Mouse (Mus musculus) forebrain, embryonic 16.5 days (tissue): ENCODE data around the gene Exoc6. TPM values are rescaled to one million over a fixed set of nuclear protein-coding genes. Genes with fewer than 3 reads are reported as not detected.

Experiments used
- ATAC-seq: fragments of 200-750 bp; cut with Nextera tagmentation; 2 replicates; pipeline ENCODE4 v1.8.0; 2017; ENCODE audit warnings: mild to moderate bottlenecking, moderate library complexity
- H3K27ac ChIP-seq: fragments of 300-500 bp; sonication (generic); 2 replicates; pipeline ENCODE4 v1.5.1; 2014; ENCODE audit warnings: low read length, control low read depth
- H3K27me3 ChIP-seq: fragments of 300-500 bp; sonication (generic); replicated peaks from 2 replicates; pipeline ENCODE4 v1.6.1; 2014; ENCODE audit warnings: low read length; ENCODE audit not compliant: control insufficient read depth, insufficient read depth
- H3K36me3 ChIP-seq: fragments of 300-500 bp; sonication (generic); 2 replicates; pipeline ENCODE4 v1.6.1; 2014; ENCODE audit not compliant: control insufficient read depth, insufficient read depth
- H3K4me1 ChIP-seq: fragments of 300-500 bp; sonication (generic); replicated peaks from 2 replicates; pipeline ENCODE4 v1.6.1; 2014; ENCODE audit warnings: low read length; ENCODE audit not compliant: control insufficient read depth, insufficient read depth
- H3K4me2 ChIP-seq: fragments of 300-500 bp; sonication (generic); 2 replicates; pipeline ENCODE4 v1.6.1; 2014; ENCODE audit warnings: mild to moderate bottlenecking, low read length, control low read depth
- H3K4me3 ChIP-seq: fragments of 300-500 bp; sonication (generic); replicated peaks from 2 replicates; pipeline ENCODE4 v1.5.1; 2014; ENCODE audit warnings: mild to moderate bottlenecking, low read length, control low read depth
- H3K9ac ChIP-seq: fragments of 300-500 bp; sonication (generic); replicated peaks from 2 replicates; pipeline ENCODE4 v1.6.1; 2014; ENCODE audit warnings: low read depth, low read length, control low read depth
- H3K9me3 ChIP-seq: fragments of 300-500 bp; sonication (generic); 2 replicates; pipeline ENCODE4 v1.6.1; 2016; ENCODE audit warnings: low read length; ENCODE audit not compliant: control insufficient read depth
- WGBS: fragments of 180-500 bp; shearing (Covaris S2); extraction: QIAGEN DNeasy Blood & Tissue Kit; methylation state at CpG from one replicate; pipeline ENCODE4 v1.1.7; 2014; 5-methylcytosine and 5-hydroxymethylcytosine counted together
- polyA plus RNA-seq: library from polyadenylated mRNA; unstranded; fragments of >200 nt; fragmentation: Nextera tagmentation; extraction: Ambion mirVana; gene quantifications from 2 replicates; pipeline ENCODE4 v1.2.1, GENCODE M21; 2015

Exoc6 gene
- polyA plus RNA-seq, 1 experiment from 2014 or later = 28.3 TPM

DNA sequence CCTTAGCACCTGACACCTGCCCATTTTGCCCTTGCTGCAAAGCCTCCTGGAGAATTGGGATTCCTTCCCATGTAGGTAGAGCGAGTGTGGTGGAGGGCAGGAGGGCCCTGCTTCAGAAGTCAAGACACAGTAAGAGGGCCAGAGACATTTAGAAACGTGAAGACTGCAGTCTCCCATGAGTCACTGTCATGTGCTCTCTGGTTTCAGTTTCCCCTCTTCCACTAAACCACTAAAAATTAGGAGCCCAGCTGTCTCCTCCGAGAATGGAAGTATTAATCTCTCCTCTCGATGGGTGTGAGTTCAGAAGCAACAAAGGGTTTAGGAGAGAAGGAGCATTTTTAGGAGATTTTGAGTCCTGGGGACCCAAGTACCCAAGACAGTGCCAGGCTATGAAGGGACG lies 139.3 kb downstream of the Exoc6 start:
- Histone ChIP-seq H3K9ac (no peak overlapping the region), H3K4me1 (peaks cover 9% of the 10 kb centered on the region), H3K27ac (no peak overlapping the region), H3K4me3 (no peak overlapping the region), H3K9me3 (no peaks in the 10 kb centered on the region), H3K36me3 (no peaks in the 10 kb centered on the region), H3K4me2 (no peak overlapping the region), H3K27me3 (peaks cover 99% of the 10 kb centered on the region)
- WGBS = 38% methylated on average over 5 of the region's 5 CpGs
- ATAC-seq = no peak

- WGBS = 1% methylated on average over 29 of the region's 29 CpGs
Measured at GRCm38 (mm10) chr19:37690716-37691115, 140.5 kb downstream of the Exoc6 start.

DNA sequence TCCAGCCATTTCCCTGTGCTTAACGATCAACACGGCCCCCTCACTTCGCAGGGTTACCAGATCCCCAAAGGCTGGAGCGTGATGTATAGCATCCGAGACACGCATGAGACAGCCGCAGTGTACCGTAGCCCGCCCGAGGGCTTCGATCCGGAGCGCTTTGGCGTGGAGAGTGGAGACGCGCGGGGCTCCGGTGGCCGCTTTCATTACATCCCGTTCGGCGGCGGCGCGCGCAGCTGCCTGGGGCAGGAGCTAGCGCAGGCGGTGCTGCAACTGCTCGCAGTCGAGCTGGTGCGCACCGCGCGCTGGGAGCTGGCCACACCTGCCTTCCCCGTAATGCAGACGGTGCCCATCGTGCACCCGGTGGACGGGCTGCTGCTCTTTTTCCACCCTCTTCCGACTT lies 142.7 kb downstream of the Exoc6 start:
- peaks cover 98% of the 10 kb centered on the region for H3K27me3 ChIP-seq

More at GRCm38 (mm10) chr19:37690716-37691115, 140.5 kb downstream of the Exoc6 start:
- no peak overlapping the region for H3K9ac ChIP-seq
- peaks cover 99% of the 10 kb centered on the region for H3K27me3 ChIP-seq
- no peaks in the 10 kb centered on the region for H3K9me3 ChIP-seq
- no peak overlapping the region for H3K27ac ChIP-seq
- peaks cover 9% of the 10 kb centered on the region for H3K4me1 ChIP-seq
- no peak for ATAC-seq
- no peak overlapping the region; the same call in 1 of the 2 replicates for H3K4me3 ChIP-seq
- H3K4me2 ChIP-seq = 0 out of 2 replicates have a peak overlapping the region, but pooled peaks have one; percentile 8
- H3K36me3 ChIP-seq = no peaks in the 10 kb centered on the region

DNA sequence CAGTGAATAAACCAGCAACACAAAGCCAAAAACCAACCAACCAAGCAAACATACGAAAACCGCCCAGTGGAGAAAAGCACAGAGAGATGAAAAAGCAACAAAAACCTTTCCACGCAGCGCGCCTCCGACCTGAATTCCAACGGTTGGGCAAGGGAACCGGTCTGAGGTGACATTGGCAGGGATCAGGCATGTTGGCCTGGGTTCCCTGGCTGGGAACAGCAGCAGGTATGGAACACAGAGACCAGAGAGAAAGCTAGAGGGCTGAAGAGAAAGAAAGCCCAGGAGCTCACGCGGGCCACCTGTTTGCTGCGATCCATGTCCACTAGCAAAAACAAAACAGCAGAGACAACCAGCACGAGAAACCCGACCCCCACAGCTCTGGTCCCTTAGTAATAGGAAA lies 144.9 kb downstream of the Exoc6 start:
- no peaks in the 10 kb centered on the region for H3K36me3 ChIP-seq
- H3K4me3 ChIP-seq = no peak overlapping the region
- ATAC-seq = no peak
- 23% methylated on average over 13 of the region's 13 CpGs for WGBS
- no peak overlapping the region for H3K4me2 ChIP-seq
- H3K9me3 ChIP-seq = no peaks in the 10 kb centered on the region
- H3K27me3 ChIP-seq = peaks cover 98% of the 10 kb centered on the region
- H3K9ac ChIP-seq = no peak overlapping the region
- H3K27ac ChIP-seq = no peak overlapping the region
- peaks cover 35% of the 10 kb centered on the region for H3K4me1 ChIP-seq

More for the DNA sequence above, 142.7 kb downstream of the Exoc6 start:
- Histone ChIP-seq H3K4me3 (peak overlapping the region; percentile 38), H3K4me1 (peaks cover 23% of the 10 kb centered on the region), H3K9me3 (no peaks in the 10 kb centered on the region), H3K4me2 (peak overlapping the region; percentile 73), H3K9ac (peak overlapping the region; percentile 19; the same call in 1 of the 2 replicates), H3K36me3 (no peaks in the 10 kb centered on the region), H3K27ac (no peak overlapping the region)
- WGBS = under 1% methylated on average over 40 of the region's 40 CpGs
- ATAC-seq = peak; percentile 74

DNA sequence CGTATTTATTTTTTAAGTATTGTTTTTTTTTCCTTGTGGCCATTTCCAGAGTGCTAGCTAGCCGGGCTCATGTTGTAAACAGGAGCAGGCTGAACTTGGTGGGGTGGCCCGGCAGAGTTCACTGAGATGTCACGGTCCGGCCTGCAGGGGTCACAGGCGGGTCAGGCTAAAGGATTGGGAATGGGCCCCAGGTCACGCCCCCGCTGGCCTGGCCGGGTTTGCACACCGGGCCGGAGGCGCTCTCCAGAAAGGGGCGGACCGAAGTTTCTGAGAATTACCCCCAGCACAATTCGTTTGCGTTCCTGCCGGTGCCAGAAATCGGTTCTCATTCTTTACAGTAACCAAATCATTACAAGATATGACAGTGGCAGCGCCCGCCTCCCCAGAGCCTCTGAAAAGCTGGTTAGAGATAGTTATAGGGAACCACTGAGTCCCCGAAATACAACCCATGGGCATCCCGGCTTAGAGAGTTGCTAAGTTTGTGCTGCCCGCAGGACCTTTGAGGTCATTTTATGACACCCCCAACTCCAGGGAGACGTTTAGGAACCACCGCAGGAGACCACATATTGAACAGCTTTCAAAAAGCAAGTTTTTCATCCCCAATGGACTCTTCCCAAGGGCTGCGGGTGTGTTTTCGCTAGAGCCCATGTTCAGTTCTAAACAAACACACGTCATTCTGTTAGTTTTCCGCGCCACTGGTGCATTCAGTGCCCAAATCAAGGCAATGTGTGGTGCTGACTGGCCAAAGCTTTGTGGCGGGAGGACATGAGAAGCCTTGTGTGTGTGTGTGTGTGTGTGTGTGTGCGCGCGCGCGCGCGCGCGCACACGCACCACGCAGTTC lies 145.8 kb downstream of the Exoc6 start:
- H3K9ac ChIP-seq = no peak overlapping the region
- H3K4me1 ChIP-seq = peaks cover 35% of the 10 kb centered on the region
- peaks cover 98% of the 10 kb centered on the region for H3K27me3 ChIP-seq
- no peak for ATAC-seq
- WGBS = 3% methylated on average over 42 of the region's 42 CpGs
- H3K9me3 ChIP-seq = no peaks in the 10 kb centered on the region
- no peaks in the 10 kb centered on the region for H3K36me3 ChIP-seq
- H3K4me3 ChIP-seq = no peak overlapping the region
- no peak overlapping the region for H3K27ac ChIP-seq
- H3K4me2 ChIP-seq = no peak overlapping the region

DNA sequence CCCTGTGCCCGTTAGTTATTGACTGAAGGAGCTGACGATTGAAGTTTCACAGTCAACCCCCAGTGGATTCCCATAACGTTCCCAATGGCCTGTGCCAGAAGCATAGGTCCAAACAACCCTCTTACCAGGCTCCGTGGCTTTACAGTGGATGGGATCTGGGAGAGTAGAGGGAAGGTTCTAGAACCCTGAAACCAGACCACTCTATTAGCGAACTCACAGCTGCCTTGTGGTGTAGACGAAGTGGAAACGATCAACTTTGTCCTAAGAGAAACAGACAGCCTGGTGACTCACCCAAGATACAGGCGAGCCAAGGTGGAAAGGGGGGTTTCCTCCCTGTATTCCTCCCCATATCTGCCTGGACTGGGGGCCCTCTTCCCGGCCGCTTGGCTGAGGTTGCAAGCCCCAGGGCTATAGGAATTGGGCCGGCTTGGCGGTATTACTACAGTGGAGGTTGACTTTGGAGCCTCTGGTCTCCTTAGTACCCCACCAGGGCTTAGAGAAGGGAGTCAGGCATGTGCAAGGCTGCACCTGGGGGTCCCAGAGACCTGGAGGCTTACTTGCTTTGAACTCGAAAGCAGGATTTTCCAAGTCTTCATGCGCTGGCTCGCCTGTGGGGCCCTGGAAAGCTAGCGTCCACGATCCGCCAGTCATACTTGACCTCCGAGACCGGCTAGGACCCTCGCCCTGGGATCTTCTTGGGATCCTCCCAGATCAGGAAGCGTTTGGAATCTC lies 146.6 kb downstream of the Exoc6 start:
- Histone ChIP-seq H3K4me2 (peak overlapping the region; percentile 58), H3K9me3 (no peaks in the 10 kb centered on the region), H3K4me3 (peak overlapping the region; percentile 37), H3K27me3 (peaks cover 92% of the 10 kb centered on the region), H3K9ac (no peak overlapping the region), H3K4me1 (peaks cover 35% of the 10 kb centered on the region), H3K36me3 (no peaks in the 10 kb centered on the region), H3K27ac (no peak overlapping the region)
- no peak for ATAC-seq
- WGBS = 2% methylated on average over 22 of the region's 22 CpGs

GRCm38 (mm10) chr19:37697335-37697636 lies 147.1 kb downstream of the Exoc6 start:
- peaks cover 92% of the 10 kb centered on the region for H3K27me3 ChIP-seq
- no peaks in the 10 kb centered on the region for H3K9me3 ChIP-seq
- H3K4me3 ChIP-seq = peak overlapping the region; percentile 37
- H3K36me3 ChIP-seq = no peaks in the 10 kb centered on the region
- H3K27ac ChIP-seq = no peak overlapping the region
- peak overlapping the region; percentile 58 for H3K4me2 ChIP-seq
- WGBS = under 1% methylated on average over 18 of the region's 18 CpGs
- ATAC-seq = no peak
- H3K9ac ChIP-seq = no peak overlapping the region
- peaks cover 35% of the 10 kb centered on the region for H3K4me1 ChIP-seq

DNA sequence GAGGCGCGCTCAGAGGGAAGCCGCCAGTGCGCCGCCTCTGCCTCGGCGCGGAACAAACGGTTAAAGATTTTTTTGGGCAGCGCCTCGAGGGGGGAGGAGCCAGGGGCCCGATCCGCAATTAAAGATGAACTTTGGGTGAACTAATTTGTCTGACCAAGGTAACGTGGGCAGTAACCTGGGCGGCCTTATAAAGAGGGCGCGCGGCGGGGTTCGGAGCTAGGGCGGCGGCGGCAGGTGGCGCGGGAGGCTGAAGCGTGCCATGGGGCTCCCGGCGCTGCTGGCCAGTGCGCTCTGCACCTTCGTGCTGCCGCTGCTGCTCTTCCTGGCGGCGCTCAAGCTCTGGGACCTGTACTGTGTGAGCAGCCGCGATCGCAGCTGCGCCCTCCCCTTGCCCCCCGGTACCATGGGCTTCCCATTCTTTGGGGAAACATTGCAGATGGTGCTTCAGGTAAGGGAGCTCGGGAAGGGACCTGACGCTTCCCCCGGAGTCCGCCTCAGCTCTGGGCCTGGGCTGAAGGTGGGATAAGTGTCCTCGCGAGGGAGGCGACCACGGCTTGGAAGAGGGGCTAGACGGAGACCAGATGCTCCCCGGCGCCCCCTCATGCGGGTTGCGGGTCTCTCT lies 147.5 kb downstream of the Exoc6 start, which contains the start of gene Cyp26a1:
TSS of gene Cyp26a1 (plus strand) at position 148 of the 622 bp plus-strand sequence.
- H3K9me3 ChIP-seq = no peaks in the 10 kb centered on the region
- WGBS = 1% methylated on average over 51 of the region's 51 CpGs
- peak within 1 kb of the TSS; percentile 37 for H3K4me3 ChIP-seq
- peaks cover 91% of the 10 kb centered on the region for H3K27me3 ChIP-seq
- H3K27ac ChIP-seq = no peak within 1 kb of the TSS
- peak within 1 kb of the TSS; percentile 58 for H3K4me2 ChIP-seq
- peak; percentile 22; the same call in 1 of the 2 replicates for ATAC-seq
- H3K4me1 ChIP-seq = peaks cover 32% of the 10 kb centered on the region
- H3K9ac ChIP-seq = no peak within 1 kb of the TSS
- no peaks in the 10 kb centered on the region for H3K36me3 ChIP-seq
